Mouse (Mus musculus): ENCODE results near the gene Fxr1.

GRCm38 (mm10) chr3:34021259-34021828 is 1.6 kb downstream of the Fxr1 start:
- TF ChIP-seq CHD2 (IDR thresholded peaks at IDR 0.05; ENCODE audit: low read depth, low read length) (no peak), ZC3H11A (IDR thresholded peaks at IDR 0.05; ENCODE audit: borderline replicate concordance, low read depth, low read length) (no peak), MAFK (IDR thresholded peaks at IDR 0.05; ENCODE audit: insufficient read depth, low read depth, low read length) (no peak), ZNF384 (IDR thresholded peaks at IDR 0.05; ENCODE audit: low read depth, low read length) (no peak)

Data from ES-E14 (cell line).